Mouse (Mus musculus) liver, postnatal 0 days (tissue): Measurements from ENCODE around the gene Tnfrsf21. TPM values are rescaled to one million over a fixed set of nuclear protein-coding genes. Genes with fewer than 3 reads are reported as not detected.

ENCODE experiments used
- ATAC-seq: fragments of 200-750 bp; cut with Nextera tagmentation; 2 replicates; pipeline ENCODE4 v1.8.0; 2017; ENCODE audit warnings: mild to moderate bottlenecking, moderate library complexity
- DNase-seq: peaks from one replicate; pipeline ENCODE4 v3.0.0-alpha.2; 2016
- H3K27ac ChIP-seq: fragments of 300-500 bp; sonication (generic); 2 replicates; pipeline ENCODE4 v1.5.1; 2014; ENCODE audit warnings: antibody characterized with exemption, moderate library complexity, mild to moderate bottlenecking, low read depth
- H3K27me3 ChIP-seq: fragments of 300-500 bp; sonication (generic); 2 replicates; pipeline ENCODE4 v1.6.1; 2014; ENCODE audit warnings: low read length, control low read depth, mixed read lengths; ENCODE audit not compliant: insufficient read depth
- H3K36me3 ChIP-seq: fragments of 300-500 bp; sonication (generic); replicated peaks from 2 replicates; pipeline ENCODE4 v1.6.1; 2014; ENCODE audit warnings: mild to moderate bottlenecking, control low read depth, low read length, moderate library complexity, mixed read lengths; ENCODE audit not compliant: insufficient read depth
- H3K4me1 ChIP-seq: fragments of 300-500 bp; sonication (generic); 2 replicates; pipeline ENCODE4 v1.6.1; 2014; ENCODE audit warnings: antibody characterized with exemption, mild to moderate bottlenecking, control low read depth; ENCODE audit not compliant: insufficient read depth
- H3K4me2 ChIP-seq: fragments of 300-500 bp; sonication (generic); 2 replicates; pipeline ENCODE4 v1.6.1; 2014; ENCODE audit warnings: low read depth, mild to moderate bottlenecking, low read length, moderate library complexity, mixed read lengths
- H3K4me3 ChIP-seq: fragments of 300-500 bp; sonication (generic); 2 replicates; pipeline ENCODE4 v1.5.1; 2014; ENCODE audit warnings: low read depth, low read length
- H3K9ac ChIP-seq: fragments of 300-500 bp; sonication (generic); replicated peaks from 2 replicates; pipeline ENCODE4 v1.6.1; 2014; ENCODE audit warnings: mild to moderate bottlenecking, moderate library complexity
- H3K9me3 ChIP-seq: fragments of 300-500 bp; sonication (generic); 2 replicates; pipeline ENCODE4 v1.6.1; 2016; ENCODE audit warnings: mild to moderate bottlenecking, control low read depth, low read length, mixed read lengths
- CTCF ChIP-seq: sonication (generic); IDR thresholded peaks from 2 replicates; pipeline ENCODE4 v1.5.1; 2016; ENCODE audit warnings: antibody characterized with exemption, low read depth
- EP300 ChIP-seq: IDR thresholded peaks from 2 replicates; pipeline ENCODE4 v1.6.1; 2016; ENCODE audit warnings: antibody characterized with exemption, low read depth, mild to moderate bottlenecking
- WGBS: fragments of 180-500 bp; shearing (Covaris S2); extraction: QIAGEN DNeasy Blood & Tissue Kit; methylation state at CpG from one replicate; pipeline ENCODE4 v1.1.7; 2014; ENCODE audit not compliant: insufficient replicate concordance; 5-methylcytosine and 5-hydroxymethylcytosine counted together
- polyA plus RNA-seq: library from polyadenylated mRNA; unstranded; fragments of >200 nt; fragmentation: Nextera tagmentation; extraction: Ambion mirVana; gene quantifications from 2 replicates; pipeline ENCODE4 v1.2.1, GENCODE M21; 2015

Gene Tnfrsf21
- polyA plus RNA-seq, 1 experiment from 2014 or later, result 15.4 TPM

DNA sequence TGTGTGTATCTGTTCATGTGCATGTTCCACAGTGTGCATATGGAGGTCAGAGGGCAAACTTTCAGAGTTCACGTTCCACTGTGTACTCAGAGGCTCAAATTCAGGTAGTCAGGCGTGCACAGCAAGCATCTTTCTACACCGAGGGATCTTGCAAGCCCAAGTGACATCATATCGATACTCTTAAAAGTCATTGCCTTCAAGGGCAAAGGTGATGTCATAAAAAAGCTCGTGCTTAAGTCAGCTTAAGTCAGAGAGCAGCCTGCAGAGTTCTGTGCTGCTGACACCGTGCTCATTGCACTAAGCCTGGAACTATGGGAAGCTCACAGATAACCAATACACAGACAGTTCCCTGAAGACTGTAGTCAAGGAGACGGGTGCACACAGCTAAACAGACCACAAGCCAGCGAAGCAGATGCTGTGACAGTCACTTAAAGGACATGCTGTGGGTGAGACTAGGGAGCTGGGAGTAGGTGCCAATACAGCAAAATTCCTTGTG is 97.8 kb downstream of the Tnfrsf21 start:
- no peaks in the 10 kb centered on the region for H3K36me3 ChIP-seq
- no peaks in the 10 kb centered on the region for H3K9me3 ChIP-seq
- H3K9ac ChIP-seq, result no peak overlapping the region
- H3K27ac ChIP-seq, result no peak overlapping the region
- TF ChIP-seq EP300, result no peak
- no peak for TF ChIP-seq CTCF
- H3K4me3 ChIP-seq, result no peak overlapping the region
- H3K4me1 ChIP-seq, result peaks cover 10% of the 10 kb centered on the region
- WGBS, result 54% methylated on average over 8 of the region's 8 CpGs
- DNase-seq, result no peak
- no peaks in the 10 kb centered on the region for H3K27me3 ChIP-seq
- H3K4me2 ChIP-seq, result no peak overlapping the region
- peak; percentile 38; the same call in 1 of the 2 replicates for ATAC-seq

DNA sequence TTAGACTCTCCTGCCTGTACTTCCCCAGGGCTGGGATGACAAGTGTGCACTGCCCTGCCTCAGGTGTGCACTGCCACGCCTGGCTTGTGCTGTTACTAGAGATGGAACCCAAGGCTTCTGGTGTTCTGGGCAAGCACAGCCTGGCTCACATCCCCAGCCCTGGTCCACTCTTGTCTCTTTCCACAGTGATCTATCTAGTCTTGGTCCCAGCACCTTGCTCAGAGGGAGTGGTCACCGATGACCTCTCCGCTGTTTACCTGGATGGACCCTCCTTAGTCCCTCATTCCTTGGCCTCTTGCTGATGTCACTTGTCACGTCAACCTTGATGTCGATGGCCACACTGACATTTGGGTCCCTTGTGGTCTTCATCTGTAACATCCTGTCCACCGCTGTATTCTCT is 98.6 kb downstream of the Tnfrsf21 start:
- no peak overlapping the region for H3K9ac ChIP-seq
- H3K36me3 ChIP-seq, result no peaks in the 10 kb centered on the region
- H3K9me3 ChIP-seq, result no peaks in the 10 kb centered on the region
- TF ChIP-seq CTCF, result no peak
- no peak for TF ChIP-seq EP300
- DNase-seq (no peak), ATAC-seq (no peak)
- peaks cover 10% of the 10 kb centered on the region; the same call in 1 of the 2 replicates for H3K4me1 ChIP-seq
- no peaks in the 10 kb centered on the region for H3K27me3 ChIP-seq
- no peak overlapping the region for H3K27ac ChIP-seq
- H3K4me3 ChIP-seq, result no peak overlapping the region
- H3K4me2 ChIP-seq, result no peak overlapping the region
- WGBS, result 85% methylated on average over 6 of the region's 6 CpGs

DNA sequence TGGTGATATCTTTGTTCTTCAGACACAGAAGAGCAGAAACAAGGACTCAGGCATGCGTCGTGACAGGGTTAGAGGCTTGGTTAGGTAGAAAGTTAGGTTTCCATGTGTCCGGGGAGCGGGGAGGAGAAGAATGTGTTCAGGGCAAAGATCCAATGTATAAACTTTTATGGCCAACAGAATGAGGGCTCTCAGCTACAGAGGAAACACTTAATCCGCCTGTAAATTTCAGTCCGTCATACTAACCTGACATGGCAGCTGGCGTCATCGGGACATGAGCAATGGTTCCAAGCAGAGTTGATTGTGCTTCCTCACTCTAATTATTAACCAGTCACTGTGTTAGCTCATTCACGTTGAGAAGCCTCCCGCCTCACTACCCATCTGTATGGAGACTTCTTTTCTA is 100.4 kb downstream of the Tnfrsf21 start:
- Histone ChIP-seq H3K4me2 (no peak overlapping the region), H3K9me3 (no peaks in the 10 kb centered on the region), H3K27me3 (no peaks in the 10 kb centered on the region), H3K4me3 (no peak overlapping the region), H3K27ac (no peak overlapping the region), H3K36me3 (no peaks in the 10 kb centered on the region), H3K4me1 (peaks cover 10% of the 10 kb centered on the region; the same call in 1 of the 2 replicates), H3K9ac (no peak overlapping the region)
- ATAC-seq (no peak), DNase-seq (no peak)
- TF ChIP-seq CTCF (no peak), EP300 (no peak)
- WGBS, result 70% methylated on average over 10 of the region's 10 CpGs

- WGBS, result 70% methylated on average over 12 of the region's 12 CpGs
- no peak for TF ChIP-seq CTCF
- TF ChIP-seq EP300, result no peak
- no peak for DNase-seq
Observed at GRCm38 (mm10) chr17:43119446-43119845, 103.1 kb downstream of the Tnfrsf21 start.

GRCm38 (mm10) chr17:43121096-43121495 is 104.7 kb downstream of the Tnfrsf21 start:
- 78% methylated on average over 2 of the region's 2 CpGs for WGBS
- H3K27ac ChIP-seq, result no peak overlapping the region
- H3K27me3 ChIP-seq, result no peaks in the 10 kb centered on the region
- H3K4me1 ChIP-seq, result no peaks in the 10 kb centered on the region
- no peak overlapping the region for H3K4me2 ChIP-seq
- H3K9me3 ChIP-seq, result no peaks in the 10 kb centered on the region
- H3K36me3 ChIP-seq, result no peaks in the 10 kb centered on the region
- no peak overlapping the region for H3K4me3 ChIP-seq
- H3K9ac ChIP-seq, result no peak overlapping the region
- TF ChIP-seq CTCF (no peak), EP300 (no peak)
- ATAC-seq (no peak), DNase-seq (no peak)

More at GRCm38 (mm10) chr17:43119446-43119845, 103.1 kb downstream of the Tnfrsf21 start:
- no peak overlapping the region for H3K4me2 ChIP-seq
- H3K9me3 ChIP-seq, result no peaks in the 10 kb centered on the region
- no peaks in the 10 kb centered on the region for H3K36me3 ChIP-seq
- no peak for ATAC-seq
- no peak overlapping the region for H3K27ac ChIP-seq
- no peak overlapping the region for H3K9ac ChIP-seq
- H3K4me3 ChIP-seq, result no peak overlapping the region
- H3K27me3 ChIP-seq, result no peaks in the 10 kb centered on the region
- H3K4me1 ChIP-seq, result 0 out of 2 replicates have a peak, but pooled peaks cover 4% of the 10 kb centered on the region

- H3K36me3 ChIP-seq, result no peaks in the 10 kb centered on the region
- no peak for ATAC-seq
- no peak overlapping the region for H3K4me3 ChIP-seq
Observed at GRCm38 (mm10) chr17:43128305-43128704, 112.0 kb downstream of the Tnfrsf21 start.

More at GRCm38 (mm10) chr17:43128305-43128704, 112.0 kb downstream of the Tnfrsf21 start:
- Histone ChIP-seq H3K4me1 (no peaks in the 10 kb centered on the region), H3K9me3 (no peaks in the 10 kb centered on the region), H3K27ac (no peak overlapping the region), H3K4me2 (no peak overlapping the region), H3K27me3 (no peaks in the 10 kb centered on the region), H3K9ac (no peak overlapping the region)
- no peak for DNase-seq
- TF ChIP-seq EP300 (no peak), CTCF (no peak)
- 47% methylated on average over 3 of the region's 3 CpGs for WGBS
